Mouse (Mus musculus): ENCODE data around the gene Pak6. TPM values are rescaled to one million over a fixed set of nuclear protein-coding genes. Genes with fewer than 3 reads are reported as not detected.
"Not testable (repeated sequence)": the region's sequence is repeated elsewhere in the genome, so short reads cannot be mapped to it uniquely, and the experiment has no call there.

Pak6 gene
- polyA plus RNA-seq, 1 experiment: 8.2 TPM

DNA sequence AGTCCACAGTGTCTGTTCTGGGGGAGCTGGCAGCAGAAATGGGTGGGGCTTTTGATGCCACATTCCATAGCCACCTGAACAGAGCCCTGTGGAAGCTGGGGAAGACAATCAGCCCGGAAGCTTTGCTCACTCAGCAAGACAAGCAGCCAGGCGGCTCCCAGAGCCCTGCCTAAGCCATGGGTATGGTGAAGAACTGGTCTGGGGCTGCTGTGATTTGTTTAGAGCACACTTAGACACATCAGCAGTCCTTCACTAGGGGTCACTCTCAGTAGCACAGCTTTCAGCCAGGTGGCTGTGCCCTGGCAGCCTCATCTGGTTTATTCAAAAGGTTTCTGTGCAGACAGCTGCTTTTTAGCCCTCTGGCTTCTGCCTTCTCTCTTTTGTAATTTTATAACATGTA is 22.0 kb upstream of the Pak6 start:
- WGBS: 78% methylated on average over 2 of the region's 2 CpGs
- no peaks in the 10 kb centered on the region for H3K4me1 ChIP-seq (ENCODE audit: control insufficient read depth, insufficient read depth, low read length)
- H3K4me3 ChIP-seq (replicated peaks; ENCODE audit: extremely low read depth, low read depth, low read length): no peak overlapping the region
- TF ChIP-seq POLR2A (IDR thresholded peaks at IDR 0.05; ENCODE audit: borderline replicate concordance, extremely low read depth, low read depth, low read length) (no peak), CTCF (IDR thresholded peaks at IDR 0.05; ENCODE audit: insufficient read depth, low read length) (no peak)
- no peak for DNase-seq

DNA sequence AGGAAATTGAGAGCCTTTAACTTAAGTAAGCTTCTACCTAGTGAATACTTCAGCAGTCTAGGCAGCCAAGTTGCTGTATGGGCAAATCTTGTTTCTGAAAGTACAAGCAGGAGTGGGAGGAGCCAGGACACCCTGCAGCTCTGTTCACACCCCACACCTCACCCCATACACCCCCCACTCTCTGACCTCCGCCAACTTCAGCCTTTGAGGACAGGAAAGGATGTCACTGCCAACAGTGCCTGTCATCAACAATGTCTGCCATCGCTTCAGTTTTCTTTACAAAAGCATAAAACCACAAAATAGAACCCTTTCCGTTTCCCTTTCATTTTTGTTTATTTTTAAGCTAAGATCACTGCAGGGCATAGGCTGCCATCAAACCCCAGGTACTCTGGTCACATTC is 20.7 kb upstream of the Pak6 start:
- Histone ChIP-seq H3K4me3 (replicated peaks; ENCODE audit: extremely low read depth, low read depth, low read length) (no peak overlapping the region), H3K4me1 (ENCODE audit: control insufficient read depth, insufficient read depth, low read length) (no peaks in the 10 kb centered on the region)
- WGBS: 34% methylated on average over 3 of the region's 3 CpGs
- DNase-seq: no peak
- TF ChIP-seq CTCF (IDR thresholded peaks at IDR 0.05; ENCODE audit: insufficient read depth, low read length): no peak
- TF ChIP-seq POLR2A (IDR thresholded peaks at IDR 0.05; ENCODE audit: borderline replicate concordance, extremely low read depth, low read depth, low read length): no peak

DNA sequence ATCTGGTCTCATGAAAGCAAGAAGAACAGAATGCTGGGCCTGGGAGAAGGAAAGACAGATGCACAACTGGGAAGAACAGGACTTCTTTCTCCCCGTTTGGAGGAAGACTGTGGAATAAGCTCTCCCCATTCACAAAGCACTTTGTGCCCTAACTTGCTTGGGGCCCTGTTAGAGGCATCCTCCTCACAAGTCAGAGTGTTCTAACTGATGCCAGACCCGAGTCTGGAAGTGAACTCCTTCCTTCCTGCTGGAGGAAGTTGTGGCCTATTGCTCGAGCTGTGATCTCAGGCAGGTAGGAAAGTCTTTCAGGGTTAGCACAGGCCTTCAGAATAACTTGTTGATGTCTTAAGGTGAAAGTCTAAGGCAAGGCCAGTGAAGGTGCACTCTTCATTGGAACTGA is 20.2 kb upstream of the Pak6 start:
- TF ChIP-seq POLR2A (IDR thresholded peaks at IDR 0.05; ENCODE audit: borderline replicate concordance, extremely low read depth, low read depth, low read length) (no peak), CTCF (IDR thresholded peaks at IDR 0.05; ENCODE audit: insufficient read depth, low read length) (no peak)
- Histone ChIP-seq H3K4me1 (ENCODE audit: control insufficient read depth, insufficient read depth, low read length) (no peaks in the 10 kb centered on the region), H3K4me3 (replicated peaks; ENCODE audit: extremely low read depth, low read depth, low read length) (no peak overlapping the region)
- no peak for DNase-seq
- WGBS: 37% methylated on average over 3 of the region's 3 CpGs

DNA sequence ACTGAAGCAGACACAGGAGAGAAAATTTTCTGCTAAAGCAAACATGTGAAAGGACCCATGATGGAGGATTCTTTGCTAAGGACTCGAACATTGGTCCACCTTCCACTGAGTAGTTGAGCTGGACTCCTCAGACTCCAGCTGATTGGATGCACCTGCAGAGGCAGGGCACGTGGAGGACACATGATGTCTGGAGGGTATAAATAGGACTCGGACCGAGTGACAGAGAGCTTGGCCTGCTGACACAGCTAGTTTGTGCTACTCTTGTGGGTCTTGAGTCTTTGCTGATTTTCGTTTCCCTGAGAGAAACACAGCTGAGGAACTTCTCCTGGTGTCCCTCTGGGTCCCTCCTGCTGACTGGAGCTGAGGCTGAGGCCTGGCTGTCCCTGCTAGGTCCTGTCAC is 16.4 kb upstream of the Pak6 start:
- Histone ChIP-seq H3K4me1 (ENCODE audit: control insufficient read depth, insufficient read depth, low read length) (no peaks in the 10 kb centered on the region), H3K4me3 (replicated peaks; ENCODE audit: extremely low read depth, low read depth, low read length) (no peak overlapping the region)
- TF ChIP-seq CTCF (IDR thresholded peaks at IDR 0.05; ENCODE audit: insufficient read depth, low read length) (no peak), POLR2A (IDR thresholded peaks at IDR 0.05; ENCODE audit: borderline replicate concordance, extremely low read depth, low read depth, low read length) (no peak)
- no peak for DNase-seq
- WGBS: 89% methylated on average over 5 of the region's 5 CpGs

DNA sequence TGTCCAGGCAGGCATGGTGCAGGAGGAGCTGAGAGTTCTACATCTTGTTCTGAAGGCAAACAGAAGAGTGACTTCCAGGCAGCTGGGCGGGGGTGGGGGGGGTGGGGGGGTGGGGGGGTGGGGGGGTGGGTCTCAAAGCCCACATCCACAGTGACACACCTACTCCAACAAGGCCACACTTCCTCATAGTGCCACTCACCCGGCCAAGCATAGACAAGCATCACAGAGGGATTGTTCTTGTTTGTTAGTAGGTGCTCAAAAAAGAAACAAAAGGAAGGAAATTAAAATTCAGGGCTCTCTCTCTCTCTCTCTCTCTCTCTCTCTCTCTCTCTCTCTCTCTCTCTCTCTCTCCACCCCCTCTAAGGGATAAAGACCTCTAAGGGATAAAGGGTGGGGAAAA is 12.4 kb upstream of the Pak6 start:
- not testable (repeated sequence) for H3K4me3 ChIP-seq (replicated peaks; ENCODE audit: extremely low read depth, low read depth, low read length); H3K4me1 ChIP-seq (ENCODE audit: control insufficient read depth, insufficient read depth, low read length); DNase-seq
- 41% methylated on average over 2 of the region's 2 CpGs for WGBS

DNA sequence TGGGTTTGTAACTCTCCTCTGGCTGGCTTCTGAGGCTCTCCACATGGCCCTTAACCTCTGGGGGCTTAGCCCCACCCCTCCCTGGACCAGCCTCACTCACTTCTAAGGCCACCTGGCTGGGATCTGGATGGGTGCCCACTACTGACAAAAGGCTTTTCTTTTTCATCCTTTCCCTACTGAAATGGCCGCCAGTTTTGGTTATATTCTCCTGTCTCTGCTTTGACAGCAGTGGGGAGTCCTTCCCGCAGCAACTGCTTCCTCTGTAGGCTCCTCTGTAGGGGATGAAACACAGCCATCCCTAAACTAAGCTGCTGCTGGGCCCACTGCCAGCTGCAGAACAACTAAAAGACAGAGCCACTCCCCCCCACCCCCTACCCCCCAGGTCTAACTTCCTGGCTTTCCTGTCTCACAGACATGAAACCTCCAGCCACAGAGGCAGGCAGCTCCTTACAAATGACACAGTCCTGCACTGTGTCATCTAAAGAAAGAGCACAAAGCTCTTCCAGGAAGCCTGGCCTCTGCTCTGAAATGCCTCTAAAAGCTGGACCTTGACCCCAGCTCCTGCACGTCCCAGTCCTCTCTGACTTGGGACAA is 6.3 kb upstream of the Pak6 start:
- 42% methylated on average over 3 of the region's 3 CpGs for WGBS
- TF ChIP-seq CTCF (IDR thresholded peaks at IDR 0.05; ENCODE audit: insufficient read depth, low read length): no peak
- TF ChIP-seq POLR2A (IDR thresholded peaks at IDR 0.05; ENCODE audit: borderline replicate concordance, extremely low read depth, low read depth, low read length): no peak
- no peak overlapping the region for H3K4me3 ChIP-seq (replicated peaks; ENCODE audit: extremely low read depth, low read depth, low read length)
- no peak for DNase-seq
- H3K4me1 ChIP-seq (ENCODE audit: control insufficient read depth, insufficient read depth, low read length): peaks cover 10% of the 10 kb centered on the region

DNA sequence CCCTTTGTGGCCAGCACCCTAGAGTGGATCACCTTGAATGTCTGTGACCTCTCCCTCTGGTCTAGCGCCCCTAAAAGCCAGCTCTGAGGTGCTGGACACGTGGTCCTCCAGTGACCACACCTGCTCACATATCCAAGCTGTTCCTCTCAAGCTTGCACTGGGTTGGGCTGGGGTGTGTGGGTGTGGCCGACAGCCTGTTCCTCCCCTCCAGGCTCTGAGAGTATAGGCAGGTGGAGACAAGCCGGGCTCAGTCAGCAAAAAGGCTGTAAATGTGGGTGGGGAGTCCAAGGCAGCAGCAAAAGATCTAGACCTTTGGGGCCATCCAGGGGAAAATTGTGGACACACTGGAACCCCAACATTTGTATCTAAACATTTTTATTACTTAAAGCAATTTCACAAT is 4.6 kb upstream of the Pak6 start:
- DNase-seq: no peak
- H3K4me3 ChIP-seq (replicated peaks; ENCODE audit: extremely low read depth, low read depth, low read length): no peak overlapping the region
- TF ChIP-seq POLR2A (IDR thresholded peaks at IDR 0.05; ENCODE audit: borderline replicate concordance, extremely low read depth, low read depth, low read length) (no peak), CTCF (IDR thresholded peaks at IDR 0.05; ENCODE audit: insufficient read depth, low read length) (no peak)
- peaks cover 12% of the 10 kb centered on the region for H3K4me1 ChIP-seq (ENCODE audit: control insufficient read depth, insufficient read depth, low read length)
- 41% methylated on average over 4 of the region's 4 CpGs for WGBS

DNA sequence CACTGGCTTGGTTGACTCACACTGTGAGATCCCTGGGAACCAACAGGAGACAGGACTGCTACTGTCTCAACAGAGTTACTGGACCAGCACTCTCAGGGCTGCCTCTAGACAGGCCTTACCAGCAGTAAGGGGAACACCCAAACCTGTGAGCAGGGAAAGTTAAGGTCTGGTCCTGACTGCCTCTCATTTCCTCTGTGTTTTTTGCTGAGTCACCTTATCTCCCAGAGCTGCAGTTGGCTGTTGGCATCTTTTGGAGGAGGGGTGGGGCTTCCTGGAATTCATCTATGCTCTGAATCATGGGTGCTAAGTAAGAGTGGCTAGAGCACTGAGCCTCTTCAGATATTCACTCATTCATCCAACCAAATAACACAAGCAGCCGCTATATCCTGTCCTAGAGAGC is 4.0 kb upstream of the Pak6 start:
- WGBS: 11% methylated on average over 1 of the region's 1 CpGs

DNA sequence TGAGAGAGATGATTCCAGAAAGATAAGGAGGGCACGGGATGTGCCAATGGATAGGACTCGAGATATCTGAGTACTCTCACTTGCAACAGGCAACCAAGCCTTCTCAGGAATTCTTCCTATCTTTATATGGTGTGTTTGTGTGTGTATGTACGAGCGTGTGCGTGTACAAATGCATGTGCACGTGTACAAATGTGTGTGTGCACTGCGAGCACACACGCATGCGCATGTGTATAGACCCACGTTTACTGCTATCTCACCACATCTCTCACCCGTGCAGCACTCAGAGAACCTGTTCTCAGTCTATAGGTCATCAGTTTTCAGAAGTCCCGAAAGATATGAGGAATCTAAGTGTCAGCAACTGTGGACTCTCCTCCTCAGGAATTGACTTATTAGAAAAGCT is 3.6 kb upstream of the Pak6 start:
- TF ChIP-seq POLR2A (IDR thresholded peaks at IDR 0.05; ENCODE audit: borderline replicate concordance, extremely low read depth, low read depth, low read length): no peak
- no peak for TF ChIP-seq CTCF (IDR thresholded peaks at IDR 0.05; ENCODE audit: insufficient read depth, low read length)
- Histone ChIP-seq H3K4me1 (ENCODE audit: control insufficient read depth, insufficient read depth, low read length) (peaks cover 17% of the 10 kb centered on the region), H3K4me3 (replicated peaks; ENCODE audit: extremely low read depth, low read depth, low read length) (no peak overlapping the region)
- no peak for DNase-seq
- 60% methylated on average over 12 of the region's 12 CpGs for WGBS

More for the DNA sequence above, 4.0 kb upstream of the Pak6 start:
- no peak for TF ChIP-seq CTCF (IDR thresholded peaks at IDR 0.05; ENCODE audit: insufficient read depth, low read length)
- TF ChIP-seq POLR2A (IDR thresholded peaks at IDR 0.05; ENCODE audit: borderline replicate concordance, extremely low read depth, low read depth, low read length): no peak
- DNase-seq: no peak
- Histone ChIP-seq H3K4me1 (ENCODE audit: control insufficient read depth, insufficient read depth, low read length) (peaks cover 17% of the 10 kb centered on the region), H3K4me3 (replicated peaks; ENCODE audit: extremely low read depth, low read depth, low read length) (no peak overlapping the region)

DNA sequence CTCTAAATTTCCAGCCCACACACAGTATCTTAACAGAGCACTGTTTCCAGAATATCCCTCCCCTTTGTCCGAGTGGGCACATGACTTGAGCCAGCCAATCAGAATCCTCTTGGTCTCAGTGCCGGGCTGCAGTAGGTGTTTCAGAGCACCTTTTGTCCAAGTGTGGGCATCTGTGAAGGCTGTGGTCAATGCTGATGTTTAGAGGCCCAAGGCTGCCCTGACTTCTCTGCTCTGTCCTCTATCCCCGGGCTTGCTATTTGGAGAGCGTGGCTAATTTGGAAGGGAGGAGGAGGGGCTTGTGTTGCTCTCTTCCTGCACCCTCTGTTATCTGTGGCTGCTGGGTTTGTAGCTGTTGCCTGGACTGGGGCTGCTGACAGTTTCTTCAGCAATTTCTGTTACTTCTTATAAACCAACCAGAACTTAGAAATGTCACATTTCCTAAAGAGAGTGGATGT is 3.1 kb upstream of the Pak6 start:
- no peak for DNase-seq
- TF ChIP-seq CTCF (IDR thresholded peaks at IDR 0.05; ENCODE audit: insufficient read depth, low read length): no peak
- no peak for TF ChIP-seq POLR2A (IDR thresholded peaks at IDR 0.05; ENCODE audit: borderline replicate concordance, extremely low read depth, low read depth, low read length)
- 2% methylated on average over 4 of the region's 4 CpGs for WGBS
- Histone ChIP-seq H3K4me3 (replicated peaks; ENCODE audit: extremely low read depth, low read depth, low read length) (peak overlapping the region; percentile 65), H3K4me1 (ENCODE audit: control insufficient read depth, insufficient read depth, low read length) (peaks cover 17% of the 10 kb centered on the region)
